Mouse (Mus musculus) CH12.LX (cell line): ENCODE measurements around the gene Bckdha.

Experiments used
- CTCF ChIP-seq, 2 experiments: IDR thresholded peaks in 1 of 2; conservative IDR thresholded peaks in 1 of 2; 2 replicates each; pipeline ENCODE4 v1.5.1; 2011 to 2012; ENCODE audit warnings: low read depth in 2 of 2, low read length in 2 of 2, improper control_type of control experiment in 1 of 2, inconsistent platforms in 1 of 2, mild to moderate bottlenecking in 1 of 2, moderate library complexity in 1 of 2
- POLR2A ChIP-seq: IDR thresholded peaks from 2 replicates; pipeline ENCODE4 v1.6.1; 2011; ENCODE audit warnings: low read depth, mild to moderate bottlenecking, improper control_type of control experiment, low read length

GRCm38 (mm10) chr7:25610056-25610455 lies 48.7 kb downstream of the Bckdha start:
- TF ChIP-seq CTCF (conservative IDR thresholded peaks at IDR 0.05 in 1 of 2, IDR thresholded peaks at IDR 0.05 in 1 of 2; ENCODE audit: low read depth in 2 of 2, low read length in 2 of 2): no peak
- no peak for TF ChIP-seq POLR2A
